ENCODE assay signal across 21 mouse cellular contexts in genomic region chr7:105516669-105517360, GRCm38 (mm10). TPM values are rescaled to one million over a fixed set of nuclear protein-coding genes. Genes with fewer than 3 reads are reported as not detected.
A peak's percentile ranks its signal among the peaks of the same experiment; 100 is the strongest.
DNase-seq lines count a peak whose midpoint lies in the region; ATAC-seq and TF ChIP-seq lines count a peak whose summit lies in the region.
"Had no signal": no experiment of that assay in that cellular context is flagged by ENCODE, and none has a peak within 500 bp of the region (broad histone marks: within the 10 kb centered on the region; RNA-seq: fewer than 3 reads in every experiment).

No protein-coding gene starts in this region.

- no peak overlapping the region for H3K4me2 ChIP-seq in kidney, embryonic 15.5 days
- H3K4me2 ChIP-seq in midbrain, embryonic 12.5 days (replicated peaks): no peak overlapping the region
- no peak overlapping the region for H3K4me2 ChIP-seq in midbrain, postnatal 0 days (ENCODE audit: low read depth, low read length, poor library complexity, severe bottlenecking)
- H3K4me2 ChIP-seq: embryonic facial prominence, embryonic 13.5 days; forebrain, embryonic 13.5 days; hindbrain, embryonic 13.5 days; liver, embryonic 12.5 days had no signal

- no peaks in the 10 kb centered on the region for H3K79me2 ChIP-seq in heart, adult 2 months (replicated peaks; ENCODE audit: control insufficient read depth, insufficient read depth, low read length)

- no peaks in the 10 kb centered on the region for H3K36me3 ChIP-seq in kidney, embryonic 15.5 days
- no peaks in the 10 kb centered on the region for H3K36me3 ChIP-seq in midbrain, embryonic 12.5 days
- H3K36me3 ChIP-seq in midbrain, postnatal 0 days (ENCODE audit: insufficient read depth, low read length): no peaks in the 10 kb centered on the region
- H3K36me3 ChIP-seq in heart, adult 2 months (ENCODE audit: control insufficient read depth, insufficient read depth, low read length): no peaks in the 10 kb centered on the region
- H3K36me3 ChIP-seq: embryonic facial prominence, embryonic 13.5 days; hindbrain, embryonic 13.5 days; liver, embryonic 12.5 days had no signal

- intact Hi-C loops in heart, adult 2 months (cut with DNase I): loop anchor here (10.0 kb wide), 1 partner anchor 262 kb away; no protein-coding TSS in a partner anchor

- TF ChIP-seq POLR2A in heart, adult 2 months (IDR thresholded peaks at IDR 0.05; ENCODE audit: insufficient read depth, low read depth, low read length): no peak

- TF ChIP-seq EP300 in heart, adult 2 months (IDR thresholded peaks at IDR 0.05; ENCODE audit: insufficient read depth, low read depth, low read length): no peak

- 0 out of 2 replicates have a peak, but pooled peaks cover 6% of the 10 kb centered on the region for H3K4me1 ChIP-seq in kidney, embryonic 15.5 days
- peaks cover 5% of the 10 kb centered on the region; the same call in 1 of the 2 replicates for H3K4me1 ChIP-seq in midbrain, embryonic 12.5 days
- H3K4me1 ChIP-seq in midbrain, postnatal 0 days (ENCODE audit: insufficient read depth, low read length): no peaks in the 10 kb centered on the region; the same call in 1 of the 2 replicates
- H3K4me1 ChIP-seq in heart, adult 2 months (ENCODE audit: control insufficient read depth, insufficient read depth, low read length): no peaks in the 10 kb centered on the region
- H3K4me1 ChIP-seq: liver, embryonic 12.5 days had no signal

- H3K4me3 ChIP-seq in kidney, embryonic 15.5 days (replicated peaks): no peak overlapping the region
- no peak overlapping the region for H3K4me3 ChIP-seq in midbrain, embryonic 12.5 days
- H3K4me3 ChIP-seq in midbrain, postnatal 0 days (ENCODE audit: low read depth, low read length): no peak overlapping the region
- H3K4me3 ChIP-seq in heart, adult 2 months: no peak overlapping the region
- H3K4me3 ChIP-seq: embryonic facial prominence, embryonic 13.5 days; erythroblast, embryonic 14.5 days; forebrain, embryonic 13.5 days; hindbrain, embryonic 13.5 days; liver, embryonic 12.5 days had no signal

- H3K27me3 ChIP-seq in kidney, embryonic 15.5 days: no peaks in the 10 kb centered on the region
- peaks cover 65% of the 10 kb centered on the region for H3K27me3 ChIP-seq in midbrain, embryonic 12.5 days
- H3K27me3 ChIP-seq in midbrain, postnatal 0 days (ENCODE audit: insufficient read depth, low read length): no peaks in the 10 kb centered on the region
- no peaks in the 10 kb centered on the region for H3K27me3 ChIP-seq in heart, adult 2 months (ENCODE audit: control insufficient read depth, insufficient read depth, low read length)
- H3K27me3 ChIP-seq: embryonic facial prominence, embryonic 13.5 days; forebrain, embryonic 13.5 days; hindbrain, embryonic 13.5 days had no signal

- DNase-seq in kidney, postnatal 14 days: peak; percentile 41
- no peak for DNase-seq in midbrain, postnatal 0 days (ENCODE audit: low spot score)
- peak; percentile 69 for DNase-seq in retina, adult 2 months (ENCODE audit: low read depth, low spot score)
- no peak for DNase-seq in heart, adult 2 months
- DNase-seq in spleen, postnatal 4 days (ENCODE audit: low spot score in 2 of 2): no peak
- DNase-seq: adrenal gland, postnatal 25 days; cerebellum, adult 9-11 months; gastrocnemius, postnatal 36 days; heart, postnatal 36 days; lung, adult 18-20 months; lung, postnatal 14 days; right cerebral cortex, postnatal 14 days had no signal

- no peak overlapping the region for H3K27ac ChIP-seq in kidney, embryonic 15.5 days
- no peak overlapping the region for H3K27ac ChIP-seq in midbrain, embryonic 12.5 days (replicated peaks)
- H3K27ac ChIP-seq in midbrain, postnatal 0 days (ENCODE audit: low read depth, low read length): no peak overlapping the region
- no peak overlapping the region for H3K27ac ChIP-seq in heart, adult 2 months
- H3K27ac ChIP-seq: embryonic facial prominence, embryonic 13.5 days; forebrain, embryonic 13.5 days; hindbrain, embryonic 13.5 days; liver, embryonic 12.5 days had no signal

- H3K9me3 ChIP-seq in kidney, embryonic 15.5 days (replicated peaks): no peaks in the 10 kb centered on the region
- H3K9me3 ChIP-seq in midbrain, embryonic 12.5 days: no peaks in the 10 kb centered on the region
- no peaks in the 10 kb centered on the region for H3K9me3 ChIP-seq in midbrain, postnatal 0 days (ENCODE audit: low read length)
- H3K9me3 ChIP-seq: embryonic facial prominence, embryonic 13.5 days; forebrain, embryonic 13.5 days; hindbrain, embryonic 13.5 days; liver, embryonic 12.5 days had no signal

- WGBS in kidney, embryonic 15.5 days: 44% methylated on average over 9 of the region's 9 CpGs
- 20% methylated on average over 9 of the region's 9 CpGs for WGBS in midbrain, embryonic 12.5 days
- WGBS in midbrain, postnatal 0 days: 20% methylated on average over 9 of the region's 9 CpGs
- 48% methylated on average over 9 of the region's 9 CpGs for WGBS in heart, adult 2 months

- no peak for TF ChIP-seq CTCF in midbrain, postnatal 0 days (IDR thresholded peaks at IDR 0.05)
- TF ChIP-seq CTCF in heart, adult 2 months (IDR thresholded peaks at IDR 0.05): no peak

- no peak overlapping the region for H3K9ac ChIP-seq in kidney, embryonic 15.5 days
- no peak overlapping the region for H3K9ac ChIP-seq in midbrain, embryonic 12.5 days (replicated peaks)
- H3K9ac ChIP-seq in midbrain, postnatal 0 days (replicated peaks; ENCODE audit: low read length, poor library complexity, severe bottlenecking): no peak overlapping the region
- no peak overlapping the region for H3K9ac ChIP-seq in heart, adult 2 months (ENCODE audit: low read depth, low read length)
- H3K9ac ChIP-seq: embryonic facial prominence, embryonic 13.5 days; forebrain, embryonic 13.5 days; hindbrain, embryonic 13.5 days; liver, embryonic 12.5 days had no signal

- no peak for ATAC-seq in kidney, embryonic 15.5 days (replicated peaks; ENCODE audit: low FRiP score)
- peak; percentile 67 for ATAC-seq in midbrain, embryonic 12.5 days (ENCODE audit: low FRiP score, low read depth)
- no peak for ATAC-seq in midbrain, postnatal 0 days (ENCODE audit: low FRiP score)
- ATAC-seq: CD4-positive, CD25-positive, alpha-beta regulatory T cell, adult 4 months; forebrain, embryonic 13.5 days; liver, embryonic 12.5 days had no signal

RNA-seq across cellular contexts. Expression of gene Cavin3, which starts 34.7 kb away (rescaled TPM):
- 53.4 and 72.0 TPM in 2 replicates for polyA plus RNA-seq in kidney, embryonic 15.5 days (2015; fragmentation: Nextera tagmentation; extraction: Ambion mirVana)
- 28.0 and 36.3 TPM in 2 replicates for polyA plus RNA-seq in midbrain, embryonic 12.5 days (2016; fragmentation: Nextera tagmentation; extraction: Ambion mirVana)
- 24.8 and 33.5 TPM in 2 replicates for total RNA-seq in midbrain, postnatal 0 days (2014; rRNA removed)
- polyA plus RNA-seq in midbrain, postnatal 0 days (2015; fragmentation: Nextera tagmentation; extraction: Ambion mirVana): 34.6 and 40.4 TPM in 2 replicates
- total RNA-seq in heart, adult 2 months (2021): 10 to 100 TPM; 17.5 to 24.0 TPM
- 18.0 and 21.0 TPM in 2 replicates for polyA plus RNA-seq in heart, adult 2 months (2012; rRNA removed)
- total RNA-seq: monocyte, adult 5-6 weeks had no signal

RNA-seq across cellular contexts. Expression of gene Smpd1, which starts 37.3 kb away (rescaled TPM):
- 44.7 and 47.7 TPM in 2 replicates for polyA plus RNA-seq in kidney, embryonic 15.5 days (2015; fragmentation: Nextera tagmentation; extraction: Ambion mirVana)
- polyA plus RNA-seq in midbrain, embryonic 12.5 days (2016; fragmentation: Nextera tagmentation; extraction: Ambion mirVana): 48.5 and 51.1 TPM in 2 replicates
- total RNA-seq in midbrain, postnatal 0 days (2014; rRNA removed): 162 and 182 TPM in 2 replicates
- 115 and 127 TPM in 2 replicates for polyA plus RNA-seq in midbrain, postnatal 0 days (2015; fragmentation: Nextera tagmentation; extraction: Ambion mirVana)
- total RNA-seq in heart, adult 2 months (2021): 100 to 1,000 TPM; 154 to 186 TPM
- 190 and 211 TPM in 2 replicates for polyA plus RNA-seq in heart, adult 2 months (2012; rRNA removed)

Comparison
In these comparisons a context has a peak if more than half of its experiments do, and no peak if none do; other contexts are left out.
1. DNase-seq: peak in kidney, postnatal 14 days (single experiment) and retina, adult 2 months (single experiment); none in midbrain, postnatal 0 days (single experiment), heart, adult 2 months (0 of 2) and spleen, postnatal 4 days (0 of 2).